Mouse (Mus musculus) cortical plate, adult 2 months (tissue): ENCODE measurements around the gene B3galnt1. TPM values are rescaled to one million over a fixed set of nuclear protein-coding genes. Genes with fewer than 3 reads are reported as not detected.

Experiments
- H3K27ac ChIP-seq: fragments of 200-500 bp; 2 replicates; pipeline ENCODE4 v1.5.1; 2012; ENCODE audit warnings: low read length, control low read depth, inconsistent platforms; ENCODE audit not compliant: insufficient read depth
- H3K4me1 ChIP-seq: fragments of 200-500 bp; 2 replicates; pipeline ENCODE4 v1.6.1; 2011; ENCODE audit warnings: low read length; ENCODE audit not compliant: control insufficient read depth, insufficient read depth
- H3K4me3 ChIP-seq: fragments of 200-500 bp; 2 replicates; pipeline ENCODE4 v1.5.1; 2011; ENCODE audit warnings: mild to moderate bottlenecking, low read length, control low read depth; ENCODE audit not compliant: insufficient read depth
- CTCF ChIP-seq: fragments of 200-500 bp; IDR thresholded peaks from 2 replicates; pipeline ENCODE4 v1.5.1; 2011; ENCODE audit warnings: mild to moderate bottlenecking, control low read depth, low read length; ENCODE audit not compliant: insufficient read depth; ENCODE audit errors: extremely low read depth
- POLR2A ChIP-seq: fragments of 200-500 bp; IDR thresholded peaks from 2 replicates; pipeline ENCODE4 v1.6.1; 2011; ENCODE audit warnings: mild to moderate bottlenecking, low read length, control low read depth; ENCODE audit not compliant: insufficient read depth; ENCODE audit errors: extremely low read depth
- polyA plus RNA-seq: library from polyadenylated mRNA; depleted of rRNA; stranded (reverse); fragments of >200 nt; gene quantifications from 2 replicates; pipeline ENCODE4 v1.2.3, GENCODE M21; 2012

Gene B3galnt1
- polyA plus RNA-seq, 1 experiment, result 45.9 TPM

GRCm38 (mm10) chr3:69548704-69549455 lies 49.9 kb downstream of the B3galnt1 start:
- Histone ChIP-seq H3K4me3 (no peak overlapping the region), H3K27ac (no peak overlapping the region), H3K4me1 (peaks cover 3% of the 10 kb centered on the region; the same call in 1 of the 2 replicates)
- no peak for TF ChIP-seq POLR2A
- TF ChIP-seq CTCF, result no peak

GRCm38 (mm10) chr3:69545017-69545416 lies 53.7 kb downstream of the B3galnt1 start:
- Histone ChIP-seq H3K4me3 (no peak overlapping the region), H3K4me1 (peaks cover 3% of the 10 kb centered on the region; the same call in 1 of the 2 replicates), H3K27ac (no peak overlapping the region)
- no peak for TF ChIP-seq CTCF
- TF ChIP-seq POLR2A, result no peak

- TF ChIP-seq CTCF (no peak), POLR2A (no peak)
- Histone ChIP-seq H3K27ac (no peak overlapping the region), H3K4me1 (peaks cover 3% of the 10 kb centered on the region; the same call in 1 of the 2 replicates), H3K4me3 (no peak overlapping the region)
Observed at GRCm38 (mm10) chr3:69543730-69544129, 55.0 kb downstream of the B3galnt1 start.

GRCm38 (mm10) chr3:69542962-69543361 lies 55.8 kb downstream of the B3galnt1 start:
- TF ChIP-seq POLR2A (no peak), CTCF (no peak)
- Histone ChIP-seq H3K27ac (no peak overlapping the region), H3K4me3 (no peak overlapping the region), H3K4me1 (peaks cover 1% of the 10 kb centered on the region; the same call in 1 of the 2 replicates)

GRCm38 (mm10) chr3:69535941-69536647 lies 62.7 kb downstream of the B3galnt1 start:
- H3K4me3 ChIP-seq, result no peak overlapping the region
- no peak overlapping the region for H3K27ac ChIP-seq
- no peak for TF ChIP-seq CTCF
- TF ChIP-seq POLR2A, result no peak

GRCm38 (mm10) chr3:69535486-69535885 lies 63.3 kb downstream of the B3galnt1 start:
- Histone ChIP-seq H3K4me1 (peaks cover 5% of the 10 kb centered on the region), H3K4me3 (no peak overlapping the region), H3K27ac (no peak overlapping the region)
- TF ChIP-seq POLR2A (no peak), CTCF (no peak)

More at GRCm38 (mm10) chr3:69535941-69536647, 62.7 kb downstream of the B3galnt1 start:
- peaks cover 4% of the 10 kb centered on the region for H3K4me1 ChIP-seq

GRCm38 (mm10) chr3:69532687-69533086 lies 66.1 kb downstream of the B3galnt1 start:
- Histone ChIP-seq H3K4me3 (no peak overlapping the region), H3K4me1 (peaks cover 7% of the 10 kb centered on the region), H3K27ac (no peak overlapping the region)
- TF ChIP-seq CTCF (no peak), POLR2A (no peak)

GRCm38 (mm10) chr3:69531511-69531910 lies 67.2 kb downstream of the B3galnt1 start:
- Histone ChIP-seq H3K4me1 (peaks cover 7% of the 10 kb centered on the region), H3K27ac (no peak overlapping the region), H3K4me3 (no peak overlapping the region)
- TF ChIP-seq CTCF (no peak), POLR2A (no peak)

- H3K4me3 ChIP-seq, result no peak overlapping the region
- H3K27ac ChIP-seq, result no peak overlapping the region
- TF ChIP-seq POLR2A (no peak), CTCF (no peak)
- peaks cover 11% of the 10 kb centered on the region for H3K4me1 ChIP-seq
Observed at GRCm38 (mm10) chr3:69529576-69529975, 69.2 kb downstream of the B3galnt1 start.
